Mouse (Mus musculus) kidney, adult 2 months (tissue): ENCODE measurements at regions not wholly inside any gene's neighbourhood (a gene's known extent, or its start where the extent isn't known, plus 50 kb on each side); places are given as distances from the start of the nearest gene placed in this dataset.

ENCODE experiments used
- CTCF ChIP-seq: fragments of 200-500 bp; conservative IDR thresholded peaks from 2 replicates; pipeline ENCODE4 v1.5.1; 2011; ENCODE audit warnings: low read depth, mild to moderate bottlenecking, control low read depth, low read length, moderate library complexity, mixed read lengths; ENCODE audit not compliant: insufficient read depth, insufficient read length
- POLR2A ChIP-seq: fragments of 200-500 bp; IDR thresholded peaks from one replicate; pipeline ENCODE4 v1.6.1; 2011; ENCODE audit warnings: low read depth, low read length, control low read depth

GRCm38 (mm10) chr3:52158788-52159260 lies 53.9 kb upstream of the Maml3 start:
- TF ChIP-seq CTCF = no peak
- no peak for TF ChIP-seq POLR2A
